Mouse (Mus musculus): ENCODE results near the gene Ccr7. TPM values are rescaled to one million over a fixed set of nuclear protein-coding genes. Genes with fewer than 3 reads are reported as not detected.

Ccr7 gene
- total and polyA plus RNA-seq, 3 experiments, result 0.04 to 0.06 TPM; not detected in 1

- TF ChIP-seq USF1 (IDR thresholded peaks at IDR 0.05; ENCODE audit: low read depth, low read length) (no peak), MEF2A (IDR thresholded peaks at IDR 0.05; ENCODE audit: extremely low read depth, insufficient replicate concordance, low read depth, low read length, poor library complexity, severe bottlenecking) (no peak), EP300 (IDR thresholded peaks at IDR 0.05; ENCODE audit: low read depth in 1 of 2, low read length in 2 of 2) (0 out of 4 replicates have a peak, but pooled peaks of 1 of the 2 experiments have one; percentile 5), NRF1 (IDR thresholded peaks at IDR 0.05; ENCODE audit: insufficient read depth, low read depth, low read length, poor library complexity, severe bottlenecking) (no peak), UBTF (IDR thresholded peaks at IDR 0.05; ENCODE audit: borderline replicate concordance, insufficient read depth, low read depth, low read length) (no peak), NELFE (IDR thresholded peaks at IDR 0.05; ENCODE audit: low read depth, low read length) (no peak), POLR2A (IDR thresholded peaks at IDR 0.05; ENCODE audit: control insufficient read depth in 1 of 2, insufficient read depth in 1 of 2, low read depth in 1 of 2, low read length in 2 of 2, poor library complexity in 1 of 2) (no peak)
- Histone ChIP-seq H3K79me2 (ENCODE audit: control insufficient read depth, insufficient read depth, low read length, poor library complexity) (no peaks in the 10 kb centered on the region), H3K9me3 (replicated peaks; ENCODE audit: insufficient read depth, low read length) (no peaks in the 10 kb centered on the region)
These were observed 6.8 kb upstream of the Ccr7 start for GRCm38 (mm10) chr11:99161648-99162047.

GRCm38 (mm10) chr11:99160228-99160627 lies 5.4 kb upstream of the Ccr7 start:
- peaks cover 27 to 31% of the 10 kb centered on the region in 2 experiments for H3K27me3 ChIP-seq (ENCODE audit: control insufficient read depth in 1 of 2, insufficient read depth in 2 of 2, low read length in 2 of 2)
- H3K4me1 ChIP-seq (ENCODE audit: control insufficient read depth in 1 of 2, insufficient read depth in 2 of 2, low read length in 2 of 2), result peaks cover 4 to 20% of the 10 kb centered on the region in 2 experiments
- DNase-seq (ENCODE audit: low read depth, low spot score), result no peak
- no peak overlapping the region for H3K9ac ChIP-seq (ENCODE audit: control insufficient read depth, low read depth, low read length, poor library complexity, severe bottlenecking)
- no peak overlapping the region for H3K27ac ChIP-seq (ENCODE audit: control insufficient read depth, low read depth, low read length)
- H3K4me3 ChIP-seq (ENCODE audit: control insufficient read depth in 1 of 2, insufficient read depth in 1 of 2, low read depth in 2 of 2, low read length in 2 of 2), result no peak overlapping the region
- TF ChIP-seq USF1 (IDR thresholded peaks at IDR 0.05; ENCODE audit: low read depth, low read length) (no peak), MXI1 (IDR thresholded peaks at IDR 0.05; ENCODE audit: low read depth, low read length) (no peak), TCF12 (IDR thresholded peaks at IDR 0.05; ENCODE audit: low read depth, low read length) (no peak), MYC (IDR thresholded peaks at IDR 0.05; ENCODE audit: low read depth, low read length) (no peak), ETS1 (IDR thresholded peaks at IDR 0.05; ENCODE audit: low read depth, low read length) (no peak), MEF2A (IDR thresholded peaks at IDR 0.05; ENCODE audit: extremely low read depth, insufficient replicate concordance, low read depth, low read length, poor library complexity, severe bottlenecking) (no peak), TBP (IDR thresholded peaks at IDR 0.05; ENCODE audit: low read depth, low read length) (no peak), POLR2A (IDR thresholded peaks at IDR 0.05; ENCODE audit: control insufficient read depth in 1 of 2, insufficient read depth in 1 of 2, low read depth in 1 of 2, low read length in 2 of 2, poor library complexity in 1 of 2) (no peak), GATA1 (IDR thresholded peaks at IDR 0.05; ENCODE audit: low read depth, low read length) (no peak), KAT2A (conservative IDR thresholded peaks at IDR 0.05; ENCODE audit: low read depth, low read length) (no peak), RAD21 (IDR thresholded peaks at IDR 0.05; ENCODE audit: low read depth, low read length) (no peak), MAZ (IDR thresholded peaks at IDR 0.05; ENCODE audit: low read depth, low read length) (no peak)
- H3K9me3 ChIP-seq (replicated peaks; ENCODE audit: insufficient read depth, low read length), result no peaks in the 10 kb centered on the region
- H3K36me3 ChIP-seq (ENCODE audit: control insufficient read depth in 1 of 2, insufficient read depth in 2 of 2, low read length in 2 of 2), result peaks cover 0 to 8% of the 10 kb centered on the region in 2 experiments; a peak in 2 of 4 replicates
- no peaks in the 10 kb centered on the region for H3K79me2 ChIP-seq (ENCODE audit: control insufficient read depth, insufficient read depth, low read length, poor library complexity)

More at GRCm38 (mm10) chr11:99161648-99162047, 6.8 kb upstream of the Ccr7 start:
- Histone ChIP-seq H3K27ac (ENCODE audit: control insufficient read depth, low read depth, low read length) (no peak overlapping the region), H3K4me1 (ENCODE audit: control insufficient read depth in 1 of 2, insufficient read depth in 2 of 2, low read length in 2 of 2) (peaks cover 4 to 29% of the 10 kb centered on the region in 2 experiments), H3K4me3 (ENCODE audit: control insufficient read depth in 1 of 2, insufficient read depth in 1 of 2, low read depth in 2 of 2, low read length in 2 of 2) (no peak overlapping the region), H3K36me3 (ENCODE audit: control insufficient read depth in 1 of 2, insufficient read depth in 2 of 2, low read length in 2 of 2) (peaks cover 0 to 14% of the 10 kb centered on the region in 2 experiments; a peak in 2 of 4 replicates), H3K27me3 (ENCODE audit: control insufficient read depth in 1 of 2, insufficient read depth in 2 of 2, low read length in 2 of 2) (peaks cover 24 to 31% of the 10 kb centered on the region in 2 experiments), H3K9ac (ENCODE audit: control insufficient read depth, low read depth, low read length, poor library complexity, severe bottlenecking) (no peak overlapping the region)
- no peak for DNase-seq (ENCODE audit: low read depth, low spot score)

All from MEL (cell line).